Mouse (Mus musculus): ENCODE measurements around the gene Ccdc85b.
A peak's percentile ranks its signal among the peaks of the same experiment; 100 is the strongest.
"Not testable (repeated sequence)": the region's sequence is repeated elsewhere in the genome, so short reads cannot be mapped to it uniquely, and the experiment has no call there.

The Ccdc85b gene

GRCm38 (mm10) chr19:5457746-5458442 is at the start of gene Ccdc85b:
Gene Ccdc85b, minus strand, starts transcription at chr19:5457894.
- ATAC-seq (ENCODE audit: insufficient number of reproducible peaks, low FRiP score, low TSS enrichment) = no peak

- no peak for ATAC-seq (ENCODE audit: insufficient number of reproducible peaks, low FRiP score, low TSS enrichment)
Observed at GRCm38 (mm10) chr19:5503687-5504086, 46.0 kb upstream of the Ccdc85b start, which contains the start of gene 1700020D05Rik. Gene 1700020D05Rik, minus strand, starts transcription at chr19:5503787.

- ATAC-seq (ENCODE audit: insufficient number of reproducible peaks, low FRiP score, low TSS enrichment) = no peak
Observed at GRCm38 (mm10) chr19:5500330-5500875, 42.7 kb upstream of the Ccdc85b start.

GRCm38 (mm10) chr19:5496052-5496370 is 38.3 kb upstream of the Ccdc85b start:
- ATAC-seq (ENCODE audit: insufficient number of reproducible peaks, low FRiP score, low TSS enrichment) = no peak

GRCm38 (mm10) chr19:5495353-5496051 is 37.8 kb upstream of the Ccdc85b start:
- no peak for ATAC-seq (ENCODE audit: insufficient number of reproducible peaks, low FRiP score, low TSS enrichment)

- ATAC-seq (ENCODE audit: insufficient number of reproducible peaks, low FRiP score, low TSS enrichment) = no peak
Observed at GRCm38 (mm10) chr19:5494314-5494713, 36.6 kb upstream of the Ccdc85b start.

GRCm38 (mm10) chr19:5493301-5493721 is 35.6 kb upstream of the Ccdc85b start:
- not testable (repeated sequence) for ATAC-seq (ENCODE audit: insufficient number of reproducible peaks, low FRiP score, low TSS enrichment)

- no peak for ATAC-seq (ENCODE audit: insufficient number of reproducible peaks, low FRiP score, low TSS enrichment)
Observed at GRCm38 (mm10) chr19:5492641-5493040, 34.9 kb upstream of the Ccdc85b start.

GRCm38 (mm10) chr19:5490898-5491708 is 33.4 kb upstream of the Ccdc85b start:
- no peak for ATAC-seq (ENCODE audit: insufficient number of reproducible peaks, low FRiP score, low TSS enrichment)

GRCm38 (mm10) chr19:5490313-5490897 is 32.7 kb upstream of the Ccdc85b start, which contains the start of gene Cfl1:
Gene Cfl1, plus strand, starts transcription at chr19:5490455.
- peak; percentile 31; the same call in 1 of the 2 replicates for ATAC-seq (ENCODE audit: insufficient number of reproducible peaks, low FRiP score, low TSS enrichment)

- not testable (repeated sequence) for ATAC-seq (ENCODE audit: insufficient number of reproducible peaks, low FRiP score, low TSS enrichment)
Observed at GRCm38 (mm10) chr19:5489721-5490120, 32.0 kb upstream of the Ccdc85b start.

- ATAC-seq (ENCODE audit: insufficient number of reproducible peaks, low FRiP score, low TSS enrichment) = peak; percentile 56
Observed at GRCm38 (mm10) chr19:5488878-5489571, 31.3 kb upstream of the Ccdc85b start.

GRCm38 (mm10) chr19:5487768-5488550 is 30.3 kb upstream of the Ccdc85b start, which contains the start of gene Mus81:
Gene Mus81, minus strand, starts transcription at chr19:5488402.
- ATAC-seq (ENCODE audit: insufficient number of reproducible peaks, low FRiP score, low TSS enrichment) = peak; percentile 31; the same call in 1 of the 2 replicates

GRCm38 (mm10) chr19:5486771-5487170 is 29.1 kb upstream of the Ccdc85b start:
- no peak for ATAC-seq (ENCODE audit: insufficient number of reproducible peaks, low FRiP score, low TSS enrichment)

GRCm38 (mm10) chr19:5486286-5486685 is 28.6 kb upstream of the Ccdc85b start:
- no peak for ATAC-seq (ENCODE audit: insufficient number of reproducible peaks, low FRiP score, low TSS enrichment)

- peak; percentile 12; the same call in 1 of the 2 replicates for ATAC-seq (ENCODE audit: insufficient number of reproducible peaks, low FRiP score, low TSS enrichment)
Observed at GRCm38 (mm10) chr19:5485821-5486220, 28.1 kb upstream of the Ccdc85b start.

- ATAC-seq (ENCODE audit: insufficient number of reproducible peaks, low FRiP score, low TSS enrichment) = no peak
Observed at GRCm38 (mm10) chr19:5485371-5485770, 27.7 kb upstream of the Ccdc85b start.

- ATAC-seq (ENCODE audit: insufficient number of reproducible peaks, low FRiP score, low TSS enrichment) = no peak
Observed at GRCm38 (mm10) chr19:5484496-5484895, 26.8 kb upstream of the Ccdc85b start.

Measured in cerebellum, adult (tissue).